Mouse (Mus musculus): Measurements from ENCODE around the gene Hpd.

The Hpd gene

GRCm38 (mm10) chr5:123148073-123148722 is 34.3 kb downstream of the Hpd start:
- no peak for DNase-seq (ENCODE audit: low read depth, low spot score)

DNA sequence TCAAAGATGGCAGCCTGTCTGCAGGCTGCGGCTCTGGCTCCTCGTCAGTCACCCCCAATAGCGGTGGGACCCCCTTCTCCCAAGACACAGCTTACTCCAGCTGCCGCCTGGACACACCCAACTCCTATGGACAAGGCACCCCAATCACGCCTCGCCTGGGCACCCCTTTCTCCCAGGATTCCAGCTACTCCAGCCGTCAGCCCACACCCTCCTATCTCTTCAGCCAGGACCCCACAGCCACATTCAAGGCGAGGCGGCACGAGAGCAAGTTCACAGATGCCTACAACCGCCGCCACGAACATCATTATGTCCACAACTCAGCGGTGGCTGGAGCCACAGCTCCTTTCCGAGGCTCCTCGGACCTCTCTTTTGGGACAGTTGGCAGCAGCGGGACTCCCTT is 35.0 kb downstream of the Hpd start:
- DNase-seq (ENCODE audit: low read depth, low spot score) = no peak

GRCm38 (mm10) chr5:123146357-123146756 is 36.2 kb downstream of the Hpd start:
- no peak for DNase-seq (ENCODE audit: low read depth, low spot score)

DNA sequence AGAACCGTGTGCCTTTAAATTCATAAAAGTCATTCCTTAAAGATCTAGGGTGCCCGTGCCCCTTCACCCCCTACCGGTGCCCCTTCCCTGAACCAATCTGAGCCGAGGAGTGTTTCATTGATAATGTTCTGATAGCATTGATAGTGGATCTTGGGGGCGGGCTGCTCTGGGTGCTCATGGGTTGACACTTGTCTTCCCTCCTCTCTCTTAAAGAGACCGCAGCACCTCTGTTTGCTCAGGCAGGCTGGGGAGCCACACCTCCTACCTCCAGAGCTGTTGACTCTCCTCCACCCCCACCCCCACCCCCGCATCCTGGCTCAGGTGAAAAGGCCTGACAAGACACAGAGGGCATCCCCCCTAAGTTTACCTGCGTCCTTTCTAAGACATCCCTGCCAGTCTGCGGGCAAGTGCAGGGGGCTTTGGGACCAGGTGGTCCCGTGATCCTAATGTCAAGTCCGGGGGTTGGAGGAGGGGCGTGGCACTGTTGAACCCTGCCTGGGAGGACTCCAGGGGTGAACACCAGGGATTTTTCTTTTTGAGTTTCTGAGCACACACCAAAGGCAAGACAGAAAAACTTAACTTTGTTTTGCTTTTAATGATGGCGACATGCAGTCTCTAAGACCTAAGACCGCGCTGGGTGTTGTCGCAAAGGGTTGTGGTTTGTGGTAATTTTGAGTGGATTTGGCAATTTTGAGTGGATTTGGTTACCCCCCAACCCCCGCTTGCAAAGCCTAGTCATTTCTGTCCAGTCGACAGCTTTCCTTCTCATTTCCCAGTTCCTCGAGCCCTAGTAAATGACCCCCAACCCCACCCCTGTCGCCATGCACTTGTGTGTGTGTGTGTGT is 37.6 kb downstream of the Hpd start:
- peak; percentile 73 for DNase-seq (ENCODE audit: low read depth, low spot score)

DNA sequence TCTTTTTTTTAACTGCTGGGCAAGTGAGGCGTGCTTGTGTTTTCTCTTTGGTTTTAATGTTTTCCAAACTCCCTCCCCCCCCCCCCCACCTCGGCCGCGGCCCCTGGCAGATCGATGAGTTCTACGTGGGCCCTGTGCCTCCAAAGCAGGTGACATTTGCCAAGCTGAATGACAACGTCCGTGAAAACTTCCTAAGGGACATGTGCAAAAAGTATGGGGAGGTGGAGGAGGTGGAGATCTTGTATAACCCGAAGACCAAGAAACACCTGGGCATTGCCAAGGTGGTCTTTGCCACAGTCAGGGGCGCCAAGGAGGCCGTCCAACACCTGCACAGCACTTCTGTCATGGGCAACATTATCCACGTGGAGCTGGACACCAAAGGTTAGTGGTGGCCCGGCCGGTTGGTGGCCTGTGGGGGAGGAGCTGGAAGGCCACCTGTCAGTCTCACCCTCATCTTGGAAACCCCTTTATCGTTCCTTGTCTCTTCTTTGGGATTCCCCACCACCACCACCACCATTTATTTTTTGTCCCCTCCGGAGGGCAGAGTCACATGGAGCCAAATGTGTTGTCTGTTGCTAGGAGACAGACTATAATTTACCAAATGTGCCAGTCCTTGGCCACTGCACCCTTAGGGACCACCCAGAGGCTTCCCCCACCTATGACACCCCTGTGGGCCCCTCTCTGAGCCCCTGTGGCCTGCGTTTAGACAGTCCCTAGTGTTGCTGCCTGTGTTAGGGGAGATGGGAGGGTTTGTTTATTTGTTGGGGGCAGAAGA is 38.4 kb downstream of the Hpd start:
- peak; percentile 43 for DNase-seq (ENCODE audit: low read depth, low spot score)

- peak; percentile 51 for DNase-seq (ENCODE audit: low read depth, low spot score)
Observed at GRCm38 (mm10) chr5:123143251-123143970, 39.1 kb downstream of the Hpd start.

DNA sequence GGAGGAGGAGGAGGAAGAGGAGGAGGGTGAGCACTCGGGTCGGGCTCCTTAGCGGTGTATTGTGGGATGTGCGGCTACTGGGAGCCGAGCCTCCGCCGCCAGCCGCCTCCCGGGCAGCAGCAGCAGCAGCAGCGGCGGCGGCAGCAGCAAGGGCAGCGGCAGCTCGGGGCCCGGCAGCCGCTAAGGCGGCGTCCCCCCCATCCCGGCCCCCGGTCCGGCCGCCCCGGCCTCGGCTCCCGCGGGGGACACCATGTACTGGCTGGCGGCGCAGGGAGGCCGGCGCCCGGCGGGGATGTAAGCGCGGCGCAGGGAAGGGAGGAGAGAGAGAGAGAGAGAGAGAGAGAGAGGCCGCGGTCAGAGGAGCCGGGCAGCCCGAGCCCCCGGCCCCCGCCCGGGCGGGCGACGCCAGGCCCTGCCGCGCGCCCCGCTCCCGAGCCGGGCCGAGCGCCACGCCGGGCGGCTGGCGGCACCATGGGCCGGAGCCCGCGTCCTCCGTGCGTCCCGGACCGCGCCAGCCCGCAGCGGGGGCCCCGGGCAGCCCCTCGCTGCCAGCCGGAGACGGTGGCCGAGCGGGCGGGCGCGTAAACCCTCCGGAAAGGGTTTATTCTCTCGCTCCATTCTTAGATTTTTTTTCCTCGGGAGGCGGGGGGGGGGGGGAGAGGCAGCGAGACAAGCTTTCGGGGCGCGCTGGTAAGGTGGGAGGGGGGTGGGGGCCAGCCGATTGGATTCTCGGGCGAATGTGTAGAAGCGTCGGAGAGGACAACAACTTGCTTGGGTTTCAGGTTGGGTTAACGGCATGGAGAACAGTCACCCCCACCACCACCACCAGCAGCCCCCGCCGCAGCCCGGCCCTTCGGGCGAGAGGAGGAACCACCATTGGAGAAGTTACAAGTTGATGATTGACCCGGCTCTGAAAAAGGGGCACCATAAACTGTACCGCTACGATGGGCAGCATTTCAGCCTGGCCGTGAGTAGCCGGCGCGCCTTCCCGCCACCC is 40.1 kb downstream of the Hpd start, which contains the start of gene Setd1b:
Gene Setd1b (plus strand): TSS at position 33 of the 997 bp plus-strand sequence.
- DNase-seq (ENCODE audit: low read depth, low spot score) = peak; percentile 74

DNA sequence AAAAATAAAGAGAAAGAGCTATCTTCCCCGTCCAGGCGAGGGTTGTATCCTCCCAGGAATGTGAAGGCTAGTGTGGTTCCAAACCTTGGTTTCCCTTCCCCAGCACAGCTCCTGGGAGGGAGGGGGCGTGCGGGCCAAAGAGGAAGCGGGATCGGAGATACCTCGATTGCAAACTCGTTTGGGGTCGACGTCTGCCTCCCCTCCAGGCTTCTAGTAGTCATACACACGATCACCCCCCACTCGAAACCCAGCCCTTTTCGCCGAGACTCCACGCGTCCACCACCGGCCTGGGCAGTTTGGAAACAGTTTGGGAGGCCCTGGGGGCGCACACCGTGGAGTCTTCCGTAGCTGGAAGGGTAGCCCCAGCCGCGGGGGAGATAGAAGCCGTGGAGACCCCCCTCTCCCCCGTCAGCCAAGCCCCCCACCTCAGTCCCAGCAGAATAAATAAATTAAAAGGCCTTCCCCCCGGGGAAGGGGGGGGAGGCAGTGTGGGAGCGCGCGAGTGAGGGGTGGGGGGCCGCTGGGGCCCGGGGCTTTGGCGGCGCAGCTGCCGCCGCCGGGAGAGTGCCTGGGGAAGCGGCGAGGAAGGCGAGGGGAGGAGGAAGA is 40.9 kb downstream of the Hpd start:
- DNase-seq (ENCODE audit: low read depth, low spot score) = peak; percentile 61

DNA sequence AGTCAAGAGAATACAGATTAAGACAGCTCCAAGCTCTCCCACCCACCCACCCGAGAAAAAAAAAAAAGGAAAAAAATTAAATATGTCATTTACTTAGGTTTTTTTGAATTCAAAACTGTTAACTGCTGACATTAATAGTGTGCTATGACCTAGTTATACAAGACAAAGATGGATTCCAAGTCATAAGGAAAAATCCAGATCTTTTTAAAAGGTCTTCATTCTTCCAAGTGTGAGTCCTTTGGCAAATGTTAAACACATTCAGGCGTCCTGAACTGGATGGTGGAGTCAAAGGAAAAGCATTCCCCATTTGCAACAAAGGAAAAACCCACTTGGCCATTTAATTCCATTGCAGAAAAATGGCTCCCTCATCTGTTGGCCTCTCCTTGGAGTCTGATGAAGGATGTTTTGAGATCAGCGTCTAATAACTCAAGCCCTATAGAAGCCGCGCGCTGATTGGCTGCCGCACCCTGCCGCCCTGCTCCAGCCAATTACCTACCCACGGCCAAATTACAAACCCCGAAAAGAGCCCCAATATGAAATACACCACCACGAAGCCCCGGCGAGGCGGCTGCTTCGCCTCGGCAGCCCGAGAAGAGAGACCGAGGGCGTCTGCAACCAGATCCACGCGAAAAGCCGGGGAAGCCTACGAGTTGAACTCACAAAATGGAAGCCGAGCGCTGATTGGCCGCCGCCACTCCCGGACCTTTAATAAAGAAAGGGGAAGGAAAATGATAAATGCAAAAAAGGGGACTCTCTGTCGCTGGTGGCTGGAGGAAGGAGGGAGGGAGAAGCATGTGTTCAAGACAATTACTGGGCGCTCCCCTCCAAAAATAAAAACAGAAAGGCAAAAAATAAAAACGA is 41.6 kb downstream of the Hpd start:
- DNase-seq (ENCODE audit: low read depth, low spot score) = peak; percentile 92

- DNase-seq (ENCODE audit: low read depth, low spot score) = peak; percentile 60
Observed at GRCm38 (mm10) chr5:123139722-123140627, 42.6 kb downstream of the Hpd start.

DNA sequence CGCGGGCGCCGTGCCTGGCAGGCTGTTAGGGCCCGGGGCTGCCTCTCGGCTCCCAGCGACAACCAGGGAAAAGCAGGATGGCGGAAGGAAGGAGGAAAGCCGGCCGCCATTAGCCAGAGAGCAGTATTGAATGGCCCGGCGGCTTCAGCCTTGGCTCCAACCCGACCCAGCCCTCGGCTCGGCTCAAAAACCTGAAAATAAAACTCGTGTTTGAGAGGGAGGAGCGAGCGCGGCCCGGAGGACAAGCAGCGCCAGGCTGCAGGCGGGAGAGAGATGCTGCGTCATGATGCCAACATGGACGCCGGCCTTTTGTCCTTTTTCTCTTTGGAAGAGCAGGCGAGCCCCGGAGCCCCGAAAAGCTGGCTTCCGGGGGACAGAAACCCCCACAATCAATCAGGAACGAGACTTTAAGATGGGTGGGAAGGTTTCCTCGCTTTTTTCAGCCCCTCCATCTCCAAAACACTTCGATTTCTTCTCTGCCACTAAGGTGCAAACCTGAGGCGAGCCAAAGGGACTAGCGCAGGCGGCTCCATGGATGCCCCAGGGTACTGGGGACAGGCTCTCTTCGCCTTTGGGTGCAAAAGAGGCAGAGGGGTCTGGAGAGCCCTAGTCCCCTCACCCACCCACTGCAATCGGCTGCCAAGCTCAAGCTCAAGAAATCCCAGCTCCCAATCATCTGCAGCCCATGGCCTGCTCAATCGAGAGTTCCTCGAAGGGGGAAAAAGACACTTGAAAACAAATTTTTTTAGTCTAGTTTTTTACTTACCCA is 43.4 kb downstream of the Hpd start:
- DNase-seq (ENCODE audit: low read depth, low spot score) = peak; percentile 83

DNA sequence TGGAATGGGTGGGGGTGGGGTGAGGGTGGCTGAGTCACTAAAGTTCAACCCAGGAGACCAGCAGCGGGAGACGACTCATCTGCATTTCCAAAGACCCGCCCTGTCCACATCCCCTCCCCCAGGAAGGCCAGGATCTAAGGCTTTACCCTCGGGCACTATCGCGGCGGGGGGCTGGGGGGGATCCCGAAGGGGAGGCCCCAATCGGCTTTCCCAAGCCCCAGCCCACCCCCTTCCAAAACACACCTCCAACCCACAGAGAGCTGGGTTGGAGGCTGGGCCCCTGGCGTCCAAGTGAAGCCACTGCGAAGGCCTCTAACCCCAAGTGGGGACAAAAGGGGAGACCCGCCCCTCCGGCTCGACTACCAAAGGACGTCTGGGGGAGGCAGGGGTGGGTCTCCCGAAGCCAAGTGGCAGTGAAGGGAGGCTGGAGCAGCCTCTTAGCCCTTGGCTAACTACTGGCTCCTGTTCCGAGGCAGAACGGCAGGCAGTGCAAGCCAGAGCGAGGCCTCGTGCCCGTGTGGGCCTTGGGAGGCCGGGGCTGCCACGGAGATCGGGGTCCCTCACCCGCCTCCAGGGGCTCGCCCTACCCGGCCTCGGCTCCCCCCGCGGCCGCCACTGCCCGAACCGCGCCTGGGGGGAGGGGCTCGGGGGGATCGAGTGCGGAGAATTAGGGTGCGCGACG is 44.2 kb downstream of the Hpd start:
- peak; percentile 56 for DNase-seq (ENCODE audit: low read depth, low spot score)

GRCm38 (mm10) chr5:123137910-123138229 is 44.7 kb downstream of the Hpd start:
- DNase-seq (ENCODE audit: low read depth, low spot score) = no peak

- DNase-seq (ENCODE audit: low read depth, low spot score) = peak; percentile 73
Observed at GRCm38 (mm10) chr5:123137044-123137909, 45.2 kb downstream of the Hpd start.

DNA sequence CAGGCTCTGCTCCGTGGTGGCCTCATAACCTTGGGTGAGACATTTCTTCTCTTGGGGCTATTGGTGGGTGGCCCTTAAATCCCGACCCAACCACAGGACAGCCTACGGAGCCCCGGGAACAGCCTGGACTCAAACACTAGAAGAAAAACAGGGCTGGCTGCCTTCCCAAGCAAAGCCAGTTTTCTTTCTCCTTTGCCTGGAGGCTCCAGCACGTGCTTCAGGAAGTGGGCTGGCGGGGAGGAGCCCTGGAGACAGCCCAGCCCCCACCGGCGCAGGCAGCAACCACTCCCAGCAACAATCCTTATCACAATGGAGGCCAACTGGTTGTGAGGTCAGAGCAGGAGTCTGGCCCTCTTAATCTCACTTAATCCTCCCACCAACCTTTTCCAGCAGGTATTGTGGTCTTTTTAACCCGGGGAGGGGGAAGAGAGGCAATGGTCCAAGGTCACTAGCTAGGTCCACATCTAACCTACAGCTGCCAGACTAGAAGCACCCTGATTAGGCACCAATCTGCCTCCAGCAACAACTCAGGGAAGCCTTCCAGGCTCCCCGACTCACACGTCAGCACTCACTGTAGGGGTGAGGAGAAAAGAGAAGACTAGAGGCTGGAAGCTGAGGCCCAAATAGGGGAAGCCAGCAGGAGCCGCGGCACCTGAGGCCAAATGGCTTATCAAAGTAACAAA is 46.0 kb downstream of the Hpd start:
- DNase-seq (ENCODE audit: low read depth, low spot score) = peak; percentile 67
